Mouse (Mus musculus) heart, postnatal 14 days (tissue): ENCODE measurements at regions not wholly inside any gene's neighbourhood (a gene's known extent, or its start where the extent isn't known, plus 50 kb on each side); places are given as distances from the start of the nearest gene placed in this dataset.

Source experiments
- DNase-seq, 2 experiments: peaks; one replicate each; pipeline ENCODE4 v3.0.0; 2021 to 2022
- intact Hi-C: fragments of 180-260 bp; cut with DNase I; formaldehyde crosslinking; loops from one replicate; pipeline ENCODE4 v1.15.1; 2025

DNA sequence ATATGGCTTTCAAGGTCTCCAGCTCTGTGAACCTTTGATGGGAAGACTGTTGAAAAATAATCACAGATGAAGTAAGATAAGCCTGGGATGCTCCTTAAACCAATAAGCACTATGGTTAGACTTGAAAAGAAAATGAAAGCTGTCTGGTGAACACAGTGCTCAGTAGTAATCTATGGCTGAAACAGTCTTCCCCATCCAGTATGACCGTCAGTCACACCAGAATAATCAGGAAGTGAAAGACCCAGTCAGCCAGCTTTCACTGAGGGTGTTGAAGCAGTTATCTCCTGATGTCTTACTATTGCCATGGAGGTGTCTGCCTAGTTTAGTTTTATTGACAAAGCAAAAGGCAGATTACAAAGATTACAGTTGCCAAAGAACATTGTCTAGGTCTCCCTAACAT lies 155.2 kb upstream of the Kbtbd8 start:
- intact Hi-C loops = no loop called here
- DNase-seq = no peak

DNA sequence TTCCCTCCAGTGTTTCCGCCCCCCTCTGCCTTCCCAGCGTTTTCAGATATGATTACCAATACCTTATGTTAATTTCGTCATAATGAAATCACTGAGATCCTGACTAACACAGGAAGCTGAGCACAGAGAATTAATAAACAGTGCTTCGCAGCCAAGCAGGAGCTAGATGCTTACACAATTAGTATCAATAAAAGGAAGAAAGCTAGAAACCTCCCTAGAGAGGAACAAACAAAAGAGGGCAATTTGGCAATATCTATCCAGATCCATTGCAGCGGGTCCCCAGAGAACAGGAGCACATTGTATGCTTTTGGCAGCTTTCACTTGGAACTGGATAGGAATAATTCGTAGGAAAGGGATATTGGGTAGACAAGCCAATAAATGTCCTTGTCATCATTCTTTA lies 159.1 kb upstream of the Kbtbd8 start:
- intact Hi-C loops = no loop called here
- DNase-seq = no peak

DNA sequence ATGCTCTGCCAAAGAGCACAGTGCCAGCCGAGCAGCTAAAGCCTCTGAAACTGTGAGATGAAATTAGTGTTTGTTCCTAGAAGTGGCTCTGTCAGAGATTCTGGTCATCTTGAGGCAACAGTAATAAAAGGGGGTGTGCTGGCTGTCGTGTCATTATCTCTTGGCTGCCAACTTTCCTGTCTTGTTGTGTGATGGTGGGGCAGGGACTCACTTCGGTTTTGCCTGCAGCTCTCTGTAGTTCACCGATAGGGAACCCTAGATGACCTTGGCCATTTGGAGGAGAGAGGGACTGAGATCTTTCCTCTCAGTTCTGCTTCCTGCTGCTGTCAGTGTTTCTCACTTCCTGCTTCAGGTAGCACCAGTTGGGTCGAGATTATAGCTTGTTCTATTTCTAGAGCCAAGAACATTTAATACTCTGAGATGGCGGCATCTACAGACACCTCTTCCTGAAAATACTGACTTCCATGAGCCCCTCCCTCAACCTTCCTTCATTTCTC lies 159.8 kb upstream of the Kbtbd8 start:
- DNase-seq = no peak
- intact Hi-C loops = no loop called here

DNA sequence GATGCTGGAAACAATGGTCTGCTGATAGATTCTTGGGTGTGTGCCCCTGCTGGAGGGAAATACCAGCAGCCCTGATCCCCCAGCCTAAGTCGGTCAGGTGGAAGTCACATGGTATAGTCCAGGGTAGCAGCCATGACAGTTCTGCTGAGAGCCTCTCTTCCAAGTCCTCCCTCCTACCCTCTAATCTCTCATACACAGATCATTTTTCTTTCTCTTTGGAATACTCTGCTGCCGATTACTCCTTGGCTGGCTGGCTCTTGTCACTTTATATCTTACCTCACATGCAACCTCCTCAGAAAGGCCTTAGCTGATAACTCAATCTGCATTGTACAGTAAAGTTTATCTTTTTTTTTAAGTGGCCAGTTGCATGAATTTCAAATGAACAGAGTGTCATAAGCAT lies 162.5 kb upstream of the Kbtbd8 start:
- DNase-seq = no peak
- intact Hi-C loops = no loop called here

DNA sequence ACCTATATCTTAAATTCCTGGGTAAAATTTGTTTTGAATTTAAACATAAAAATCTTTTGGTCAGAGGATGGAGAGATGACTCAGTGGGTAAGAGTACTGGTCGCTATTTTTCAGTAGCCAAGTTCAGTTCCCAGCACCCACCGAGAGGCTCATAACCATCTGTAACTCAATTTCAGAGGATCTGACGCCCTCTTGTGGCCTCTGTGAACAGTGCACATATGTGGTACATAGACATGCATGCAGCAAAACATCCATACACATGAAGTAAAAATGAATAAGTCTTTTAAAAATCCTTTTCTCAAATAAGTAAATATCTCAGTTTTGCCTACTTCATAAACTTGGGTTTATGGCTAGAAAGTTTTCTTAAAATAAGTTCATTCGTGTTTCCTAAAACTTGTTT lies 163.4 kb upstream of the Kbtbd8 start:
- DNase-seq = no peak
- intact Hi-C loops = no loop called here

DNA sequence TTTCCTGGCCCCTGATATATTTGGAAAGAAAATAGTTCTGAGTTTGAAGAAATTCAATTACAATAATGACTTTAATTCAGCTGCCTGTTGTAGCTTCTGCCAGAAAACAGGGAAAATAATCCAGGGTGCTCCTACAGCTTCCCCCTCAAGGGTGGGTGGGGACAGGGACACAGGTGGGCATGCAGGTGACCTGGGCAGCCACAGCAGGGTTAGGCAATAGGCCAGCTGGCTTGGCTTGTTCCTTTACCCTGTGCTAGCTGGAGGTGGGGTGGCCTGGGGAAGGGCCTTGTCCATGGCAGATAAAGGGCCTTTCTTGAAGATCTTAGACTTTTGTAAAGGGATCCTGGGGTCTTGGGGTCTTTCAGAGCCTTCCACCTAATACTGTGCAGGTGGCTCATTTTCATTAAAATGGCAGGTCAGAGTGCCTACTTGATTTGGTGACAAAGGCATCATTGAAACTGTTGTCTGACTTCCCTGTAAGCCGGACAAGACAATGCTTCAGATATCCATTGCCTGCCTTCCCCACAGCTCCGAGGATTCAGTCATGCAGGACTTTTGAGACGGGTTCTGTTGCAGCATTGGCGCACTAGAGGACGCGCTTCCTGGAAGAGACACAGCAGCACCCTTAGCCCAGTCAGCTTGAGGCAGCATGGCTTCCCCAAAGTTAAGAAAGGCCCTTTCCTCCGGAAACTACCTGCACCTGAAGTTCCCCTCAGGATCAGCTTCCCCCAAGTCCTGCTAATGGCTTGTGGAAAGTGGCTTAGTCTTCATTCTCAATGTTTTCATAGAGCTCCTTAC lies 164.9 kb upstream of the Kbtbd8 start:
- intact Hi-C loops = no loop called here
- no peak for DNase-seq

DNA sequence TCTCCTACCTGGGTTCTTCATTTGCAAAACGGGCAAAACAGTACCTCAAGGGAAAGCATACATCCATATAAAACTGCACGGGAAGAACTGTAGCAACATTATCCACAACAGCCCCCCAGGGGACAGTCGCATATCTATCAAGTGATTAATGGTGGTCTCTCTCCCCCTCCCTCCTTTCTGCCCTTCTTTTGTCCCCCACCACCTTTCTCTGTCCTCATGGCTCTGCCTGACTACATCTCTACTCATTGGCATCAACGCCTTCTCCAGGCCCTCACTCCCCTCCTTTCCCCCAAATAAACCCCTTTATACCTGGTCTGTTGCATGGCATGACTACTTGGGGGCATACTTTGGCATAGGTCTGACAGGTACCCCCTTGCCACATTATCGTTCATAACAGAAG lies 166.1 kb upstream of the Kbtbd8 start:
- DNase-seq = no peak
- intact Hi-C loops = no loop called here

DNA sequence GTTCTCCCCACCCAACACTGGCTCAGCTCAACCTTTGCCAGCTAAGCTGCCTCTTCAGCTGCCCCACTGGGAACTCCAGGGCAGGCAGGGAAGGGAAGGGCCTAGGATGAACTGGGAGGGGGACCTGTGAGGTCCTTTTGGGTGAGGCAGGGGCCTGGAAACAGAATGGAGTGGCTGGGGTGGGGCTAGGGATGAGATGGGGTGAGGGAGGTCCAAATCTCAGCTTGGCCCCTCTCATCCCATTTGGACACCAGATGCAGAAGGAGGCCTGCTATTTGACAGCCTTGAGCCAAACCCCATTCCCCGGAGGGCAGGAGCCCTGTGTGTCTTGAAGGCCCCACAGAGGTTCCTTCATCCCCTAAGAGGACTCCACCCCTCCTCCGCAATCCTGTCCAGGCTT lies 166.7 kb upstream of the Kbtbd8 start:
- DNase-seq = peak in 1 of 2 experiments; percentile 5
- intact Hi-C loops = no loop called here

DNA sequence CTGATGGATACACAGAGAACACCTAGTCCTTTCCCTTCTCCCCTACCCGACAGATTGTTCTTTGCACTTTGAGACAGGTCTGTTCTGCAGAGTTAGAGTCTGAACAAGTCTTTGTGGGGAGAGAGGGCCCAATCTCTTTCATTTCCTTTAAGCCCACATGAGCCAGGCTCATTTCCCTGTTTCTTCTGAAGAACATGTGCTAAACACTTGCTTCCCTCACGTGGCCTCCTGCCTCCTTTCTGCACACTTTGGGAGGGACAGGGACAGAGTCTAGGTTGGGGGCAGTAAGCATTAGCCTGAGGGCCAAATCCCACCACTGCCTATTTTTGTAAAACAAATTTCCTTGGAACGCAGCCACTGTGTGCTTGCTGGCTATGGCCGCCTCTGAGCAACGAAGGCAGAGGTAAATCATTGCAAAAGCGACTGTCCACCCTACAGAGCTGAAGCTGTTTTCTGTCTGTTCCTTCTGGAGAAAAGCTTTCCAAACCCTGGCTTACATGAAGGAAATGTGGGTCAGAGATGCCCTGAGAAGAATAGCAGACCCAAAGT lies 170.6 kb upstream of the Kbtbd8 start:
- no peak for DNase-seq
- intact Hi-C loops = no loop called here

DNA sequence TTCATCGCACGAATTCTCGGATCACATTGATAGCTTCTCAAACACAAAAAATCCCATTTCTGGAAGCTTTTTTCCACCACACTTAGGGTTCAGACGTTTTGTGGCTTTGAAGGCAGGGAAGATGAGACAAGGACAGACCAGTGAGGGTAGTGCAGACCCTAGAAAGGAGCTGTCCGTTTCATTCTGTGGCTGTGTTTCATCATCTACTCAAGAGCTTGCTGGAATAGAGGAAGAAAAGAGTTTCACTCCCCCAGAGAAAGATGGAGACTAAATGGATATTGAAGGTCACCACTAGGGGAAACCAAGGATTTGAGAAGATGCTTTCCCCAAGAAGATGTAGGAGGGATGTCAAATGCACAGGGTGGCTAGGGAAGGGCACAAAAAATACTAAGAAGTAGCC lies 171.3 kb upstream of the Kbtbd8 start:
- intact Hi-C loops = no loop called here
- DNase-seq = no peak

DNA sequence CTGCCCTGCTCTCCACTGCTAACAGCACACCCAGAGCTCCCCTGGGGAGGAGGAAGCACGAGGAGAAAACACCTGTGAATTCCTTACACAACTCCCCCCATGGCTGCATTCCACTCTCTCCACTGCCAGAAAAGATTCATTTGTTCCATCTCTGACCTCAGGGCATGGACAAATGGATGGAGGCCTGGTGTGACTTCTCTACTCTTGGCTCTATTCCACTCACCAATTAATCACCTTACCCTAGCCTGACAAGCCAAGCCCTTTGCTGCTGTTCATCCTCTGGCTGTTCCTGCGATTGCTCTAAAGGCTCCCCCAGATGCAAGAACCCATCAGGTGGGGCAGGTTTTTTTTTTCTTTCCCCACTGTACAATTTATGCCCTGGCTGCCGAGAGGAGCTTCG lies 172.8 kb upstream of the Kbtbd8 start:
- intact Hi-C loops = no loop called here
- no peak for DNase-seq

DNA sequence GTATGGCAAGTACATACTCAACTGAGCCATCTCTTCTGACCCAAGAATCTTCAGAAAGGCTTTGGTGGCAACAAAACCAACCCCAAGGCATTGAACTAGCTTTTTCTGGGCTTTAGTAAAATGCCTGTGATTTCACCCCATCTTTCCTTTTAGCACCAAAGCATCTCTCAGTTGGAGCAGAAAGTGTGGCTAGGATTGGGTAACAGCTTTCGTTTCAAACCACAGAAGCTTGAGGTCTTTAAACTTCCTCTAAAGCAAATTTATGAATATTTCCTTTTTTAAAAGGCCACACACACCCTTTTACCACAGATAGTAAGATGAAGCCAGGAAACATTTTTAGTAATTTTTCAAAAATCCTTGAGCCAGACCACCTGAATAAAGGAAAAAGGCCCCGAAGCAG lies 178.1 kb upstream of the Kbtbd8 start:
- intact Hi-C loops = no loop called here

DNA sequence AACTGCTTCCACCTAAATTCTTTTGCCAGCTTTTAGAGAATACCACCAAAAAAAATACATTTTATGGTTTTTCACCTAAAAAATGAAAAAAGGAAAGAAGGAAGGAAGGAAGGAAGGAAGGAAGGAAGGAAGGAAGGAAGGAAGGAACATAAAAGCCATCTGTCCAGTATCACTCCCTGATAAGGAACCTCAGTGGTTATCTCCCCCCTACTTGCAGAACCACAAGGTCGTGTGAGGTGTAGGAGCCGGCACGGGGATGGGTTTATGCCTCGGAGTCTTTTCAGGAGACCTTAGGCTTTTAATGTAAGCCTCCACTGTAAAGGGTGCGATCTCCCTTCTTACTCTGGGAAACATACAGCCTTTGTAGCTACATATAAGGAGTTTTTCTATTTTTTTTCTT lies 180.8 kb upstream of the Kbtbd8 start:
- intact Hi-C loops = no loop called here
- DNase-seq = no peak

More for the DNA sequence above, 178.1 kb upstream of the Kbtbd8 start:
- DNase-seq = no peak

DNA sequence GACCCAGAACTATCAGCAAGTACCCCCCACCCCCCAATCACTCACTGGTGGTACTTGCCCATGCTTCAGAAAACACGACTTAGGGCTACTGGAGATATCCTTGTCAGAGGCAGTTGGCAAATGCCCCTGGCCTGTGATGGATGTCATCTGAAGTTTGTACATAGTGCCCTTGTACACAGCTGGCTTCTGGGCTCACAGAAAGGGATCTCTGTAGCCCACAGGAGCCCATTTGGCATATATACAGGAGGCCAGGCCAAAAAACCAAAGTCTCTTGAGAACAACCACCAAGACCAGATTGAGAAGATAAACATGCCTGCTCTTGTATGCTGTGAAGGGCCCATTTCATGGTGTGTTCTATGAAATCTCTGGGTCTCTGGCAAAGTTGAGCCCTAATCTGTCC lies 181.3 kb upstream of the Kbtbd8 start:
- intact Hi-C loops = no loop called here

DNA sequence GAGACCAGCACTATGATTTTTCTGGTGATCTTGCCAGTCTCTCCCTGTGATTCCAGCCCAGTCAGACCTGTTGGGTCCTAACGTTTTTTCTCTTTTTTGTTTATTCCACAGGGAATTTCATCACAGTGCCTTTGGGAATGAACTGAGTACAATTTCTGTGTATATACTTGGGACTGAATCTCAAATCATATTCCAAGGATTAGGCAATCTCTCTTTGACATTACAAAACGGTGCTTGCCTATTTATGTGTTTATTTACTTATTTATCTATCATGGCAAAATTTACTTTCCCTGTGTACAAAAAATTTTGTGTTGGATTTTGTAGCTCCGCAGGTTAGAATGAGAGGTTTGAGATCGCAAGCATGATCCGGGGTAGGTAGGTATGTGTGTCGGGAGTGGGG lies 189.2 kb upstream of the Kbtbd8 start:
- no peak for DNase-seq
- intact Hi-C loops = no loop called here

More for the DNA sequence above, 181.3 kb upstream of the Kbtbd8 start:
- no peak for DNase-seq

DNA sequence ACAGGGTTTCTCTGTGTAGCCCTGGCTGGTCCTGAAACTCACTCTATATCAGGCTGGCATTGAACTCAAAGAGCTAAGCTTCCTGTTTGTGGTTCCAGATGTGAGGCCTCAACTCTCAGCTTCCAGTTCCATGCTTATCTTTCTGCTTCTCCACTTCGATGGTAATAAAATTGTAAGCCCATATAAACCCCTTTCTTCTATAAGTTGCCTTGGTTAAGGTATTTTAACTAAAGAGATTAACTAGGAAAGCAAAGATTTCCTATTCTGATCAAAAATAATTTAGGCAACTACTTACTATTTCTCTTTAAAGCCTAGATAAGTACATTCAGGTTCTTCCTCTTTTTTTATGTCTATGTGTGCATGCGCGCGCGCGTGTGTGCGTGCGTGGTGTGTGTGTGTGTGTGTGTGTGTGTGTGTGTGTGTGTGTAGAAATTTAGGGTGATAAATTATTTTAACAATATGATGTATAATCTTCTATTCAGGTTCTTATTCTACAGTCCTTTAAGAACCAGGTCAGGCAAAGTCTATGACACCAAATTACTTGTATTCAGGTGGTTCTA lies 190.3 kb upstream of the Kbtbd8 start:
- intact Hi-C loops = no loop called here
- DNase-seq = no peak

DNA sequence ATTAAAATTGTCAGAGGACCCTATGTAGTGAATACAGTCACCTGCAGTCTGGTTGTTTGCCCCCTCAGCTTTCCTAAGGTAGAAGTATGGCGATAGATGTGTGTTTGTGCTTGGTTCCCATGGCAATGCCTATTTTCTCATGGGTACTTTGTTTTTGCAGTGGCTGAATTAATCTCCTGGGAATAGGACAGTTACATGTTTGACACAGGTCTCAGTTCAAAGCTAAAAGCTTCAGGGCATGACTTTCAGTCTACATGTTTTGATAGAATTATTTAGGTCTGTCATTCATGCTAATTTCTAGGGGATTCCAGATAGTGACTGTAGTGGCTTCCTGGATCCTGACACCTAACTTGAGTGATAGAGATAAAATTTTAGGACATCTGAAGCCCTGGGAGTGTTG lies 191.6 kb upstream of the Kbtbd8 start:
- DNase-seq = no peak
- intact Hi-C loops = no loop called here

DNA sequence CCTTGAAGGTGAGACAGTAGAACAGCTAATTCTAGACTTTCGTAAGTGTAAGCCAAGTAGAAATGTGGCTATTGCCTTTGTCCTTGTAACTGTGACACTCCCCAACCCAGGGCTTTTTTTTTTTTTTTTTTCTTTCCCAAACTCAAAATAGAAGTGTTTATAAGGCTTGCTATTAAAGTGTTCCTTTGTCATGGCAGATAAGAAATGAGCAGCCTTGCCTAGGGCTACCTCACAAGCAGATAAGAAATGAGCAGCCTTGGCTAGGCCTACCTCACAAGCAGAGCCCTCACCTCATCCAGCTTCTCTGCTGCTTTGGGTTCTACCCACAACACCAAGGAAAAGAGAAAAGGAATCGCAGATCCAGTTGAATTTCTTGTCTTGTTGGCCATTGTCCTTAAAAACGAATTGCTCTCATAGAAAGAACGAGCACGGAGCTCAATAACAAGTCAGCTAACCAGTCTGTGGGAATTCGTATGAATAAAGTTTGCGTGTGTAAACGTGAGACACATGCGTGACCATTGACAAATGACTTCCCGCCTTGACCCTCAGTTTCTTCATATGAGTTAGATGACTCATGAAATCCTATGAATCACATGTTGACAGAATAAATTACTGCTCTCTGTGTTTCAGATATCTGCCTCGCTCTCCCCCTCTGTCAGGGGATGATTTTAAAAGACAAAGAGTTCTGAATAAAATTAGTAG lies 192.6 kb upstream of the Kbtbd8 start:
- DNase-seq = no peak
- intact Hi-C loops = no loop called here

DNA sequence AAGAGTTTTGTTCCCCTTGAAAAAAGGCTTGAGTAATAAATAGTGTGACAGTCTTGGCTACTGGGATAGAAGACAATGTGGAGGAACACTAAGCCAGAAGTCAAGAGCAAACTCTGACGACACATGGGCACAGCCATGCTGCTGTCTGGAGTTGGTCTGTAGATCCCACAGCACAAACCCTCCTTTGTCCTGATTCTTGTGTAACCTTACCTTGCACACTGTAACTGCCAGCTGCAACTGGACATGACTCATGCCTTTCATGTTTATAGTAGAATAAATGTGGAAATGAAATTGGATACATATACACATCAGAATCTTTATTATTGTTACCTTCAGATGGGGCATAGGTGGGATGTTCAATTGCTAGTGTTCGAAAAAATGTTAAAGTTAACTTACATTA lies 195.3 kb upstream of the Kbtbd8 start:
- intact Hi-C loops = no loop called here
- no peak for DNase-seq

DNA sequence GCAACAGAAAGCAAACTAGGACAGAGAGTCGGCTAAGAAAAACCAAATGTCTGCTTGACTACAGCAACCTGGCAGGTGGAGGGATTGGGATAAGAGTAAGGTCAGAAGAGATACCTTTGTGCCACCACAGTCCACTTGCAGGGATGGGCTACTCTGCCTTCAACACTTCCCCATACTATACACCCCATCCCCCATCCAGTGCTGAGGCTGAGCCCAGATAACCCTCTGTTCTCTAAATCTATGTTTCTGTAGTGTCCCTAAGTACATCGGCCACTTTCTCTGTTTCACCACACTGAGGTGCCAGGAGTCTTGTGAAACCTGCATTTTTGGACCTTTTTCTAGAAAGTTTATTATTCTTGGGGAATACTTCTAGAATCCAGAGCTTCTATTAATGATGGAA lies 196.3 kb upstream of the Kbtbd8 start:
- no peak for DNase-seq
- intact Hi-C loops = no loop called here

DNA sequence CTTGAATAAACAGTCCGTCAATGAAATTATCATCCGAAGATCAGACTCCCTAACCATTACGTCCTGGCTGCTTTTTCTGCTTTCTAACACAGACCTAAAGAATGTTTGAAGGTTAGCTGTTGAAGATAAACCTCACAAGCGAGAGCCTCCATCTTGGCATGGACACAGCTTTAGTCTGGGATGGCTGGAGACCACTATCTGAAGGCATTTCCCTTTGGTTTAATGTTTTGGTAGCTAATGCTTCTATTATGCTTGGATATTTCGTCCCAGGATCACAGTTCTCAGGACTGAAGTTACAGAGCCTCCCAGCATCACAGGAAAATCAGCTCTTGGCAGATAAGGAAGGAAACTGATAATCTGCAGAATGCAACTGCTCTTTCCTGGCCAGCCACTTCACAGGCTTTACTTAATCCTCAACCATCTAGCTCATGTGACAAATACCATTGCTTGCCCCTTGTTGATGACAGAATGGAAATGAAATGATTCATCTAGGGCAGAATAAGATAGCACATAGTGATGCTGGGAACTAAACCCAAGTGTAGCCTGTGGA lies 197.8 kb upstream of the Kbtbd8 start:
- no peak for DNase-seq
- intact Hi-C loops = no loop called here
